Mouse (Mus musculus): ENCODE measurements around the gene Iqschfp. TPM values are rescaled to one million over a fixed set of nuclear protein-coding genes. Genes with fewer than 3 reads are reported as not detected.
A peak's percentile ranks its signal among the peaks of the same experiment; 100 is the strongest.

Gene Iqschfp
- polyA plus RNA-seq, 1 experiment, result 1.2 TPM

- no peak overlapping the region for H3K4me3 ChIP-seq (replicated peaks; ENCODE audit: insufficient read depth, low read depth, low read length)
- no peak overlapping the region for H3K27ac ChIP-seq (ENCODE audit: insufficient read depth, low read length)
- TF ChIP-seq POLR2A (IDR thresholded peaks at IDR 0.05; ENCODE audit: borderline replicate concordance, insufficient read depth, low read length) (no peak), CTCF (IDR thresholded peaks at IDR 0.05; ENCODE audit: borderline replicate concordance, insufficient read depth, low read depth, low read length) (no peak)
- DNase-seq, result no peak
- WGBS, result 88% methylated on average over 3 of the region's 3 CpGs
- no peaks in the 10 kb centered on the region for H3K27me3 ChIP-seq (ENCODE audit: control insufficient read depth, insufficient read depth, low read length)
- peaks cover 15% of the 10 kb centered on the region for H3K4me1 ChIP-seq (ENCODE audit: control insufficient read depth, insufficient read depth, low read length)
Measured at GRCm38 (mm10) chr3:68504838-68505237, 612.8 kb downstream of the Iqschfp start.

GRCm38 (mm10) chr3:68506769-68507318, 614.8 kb downstream of the Iqschfp start:
- Histone ChIP-seq H3K27ac (ENCODE audit: insufficient read depth, low read length) (no peak overlapping the region), H3K4me1 (ENCODE audit: control insufficient read depth, insufficient read depth, low read length) (peaks cover 15% of the 10 kb centered on the region), H3K4me3 (replicated peaks; ENCODE audit: insufficient read depth, low read depth, low read length) (no peak overlapping the region), H3K27me3 (ENCODE audit: control insufficient read depth, insufficient read depth, low read length) (no peaks in the 10 kb centered on the region)
- TF ChIP-seq POLR2A (IDR thresholded peaks at IDR 0.05; ENCODE audit: borderline replicate concordance, insufficient read depth, low read length) (no peak), CTCF (IDR thresholded peaks at IDR 0.05; ENCODE audit: borderline replicate concordance, insufficient read depth, low read depth, low read length) (no peak)
- no peak for DNase-seq
- WGBS, result 87% methylated on average over 7 of the region's 7 CpGs

- peak overlapping the region; percentile 82 for H3K27ac ChIP-seq (ENCODE audit: insufficient read depth, low read length)
- DNase-seq, result peak; percentile 73 to 86
- TF ChIP-seq POLR2A (IDR thresholded peaks at IDR 0.05; ENCODE audit: borderline replicate concordance, insufficient read depth, low read length) (no peak), CTCF (IDR thresholded peaks at IDR 0.05; ENCODE audit: borderline replicate concordance, insufficient read depth, low read depth, low read length) (no peak)
- H3K27me3 ChIP-seq (ENCODE audit: control insufficient read depth, insufficient read depth, low read length), result no peaks in the 10 kb centered on the region
- H3K4me1 ChIP-seq (ENCODE audit: control insufficient read depth, insufficient read depth, low read length), result peaks cover 15% of the 10 kb centered on the region
- peak overlapping the region; percentile 36 for H3K4me3 ChIP-seq (replicated peaks; ENCODE audit: insufficient read depth, low read depth, low read length)
- WGBS, result under 1% methylated on average over 6 of the region's 6 CpGs
Measured at GRCm38 (mm10) chr3:68508629-68509028, 616.6 kb downstream of the Iqschfp start.

GRCm38 (mm10) chr3:68510872-68511271, 618.8 kb downstream of the Iqschfp start:
- WGBS, result 89% methylated on average over 5 of the region's 5 CpGs
- Histone ChIP-seq H3K27ac (ENCODE audit: insufficient read depth, low read length) (no peak overlapping the region), H3K4me3 (replicated peaks; ENCODE audit: insufficient read depth, low read depth, low read length) (no peak overlapping the region), H3K4me1 (ENCODE audit: control insufficient read depth, insufficient read depth, low read length) (peaks cover 15% of the 10 kb centered on the region), H3K27me3 (ENCODE audit: control insufficient read depth, insufficient read depth, low read length) (no peaks in the 10 kb centered on the region)
- DNase-seq, result no peak
- TF ChIP-seq CTCF (IDR thresholded peaks at IDR 0.05; ENCODE audit: borderline replicate concordance, insufficient read depth, low read depth, low read length), result no peak
- TF ChIP-seq POLR2A (IDR thresholded peaks at IDR 0.05; ENCODE audit: borderline replicate concordance, insufficient read depth, low read length), result no peak

GRCm38 (mm10) chr3:68511744-68512143, 619.7 kb downstream of the Iqschfp start:
- no peak for DNase-seq
- TF ChIP-seq POLR2A (IDR thresholded peaks at IDR 0.05; ENCODE audit: borderline replicate concordance, insufficient read depth, low read length), result no peak
- TF ChIP-seq CTCF (IDR thresholded peaks at IDR 0.05; ENCODE audit: borderline replicate concordance, insufficient read depth, low read depth, low read length), result no peak
- Histone ChIP-seq H3K4me1 (ENCODE audit: control insufficient read depth, insufficient read depth, low read length) (peaks cover 15% of the 10 kb centered on the region), H3K27me3 (ENCODE audit: control insufficient read depth, insufficient read depth, low read length) (no peaks in the 10 kb centered on the region), H3K4me3 (replicated peaks; ENCODE audit: insufficient read depth, low read depth, low read length) (no peak overlapping the region), H3K27ac (ENCODE audit: insufficient read depth, low read length) (no peak overlapping the region)
- WGBS, result 86% methylated on average over 4 of the region's 4 CpGs

- WGBS, result 86% methylated on average over 11 of the region's 11 CpGs
- TF ChIP-seq CTCF (IDR thresholded peaks at IDR 0.05; ENCODE audit: borderline replicate concordance, insufficient read depth, low read depth, low read length), result no peak
- TF ChIP-seq POLR2A (IDR thresholded peaks at IDR 0.05; ENCODE audit: borderline replicate concordance, insufficient read depth, low read length), result no peak
- Histone ChIP-seq H3K4me1 (ENCODE audit: control insufficient read depth, insufficient read depth, low read length) (peaks cover 15% of the 10 kb centered on the region), H3K4me3 (replicated peaks; ENCODE audit: insufficient read depth, low read depth, low read length) (no peak overlapping the region), H3K27ac (ENCODE audit: insufficient read depth, low read length) (no peak overlapping the region), H3K27me3 (ENCODE audit: control insufficient read depth, insufficient read depth, low read length) (no peaks in the 10 kb centered on the region)
- no peak for DNase-seq
Measured at GRCm38 (mm10) chr3:68512327-68512726, 620.3 kb downstream of the Iqschfp start.

- Histone ChIP-seq H3K27me3 (ENCODE audit: control insufficient read depth, insufficient read depth, low read length) (no peaks in the 10 kb centered on the region), H3K27ac (ENCODE audit: insufficient read depth, low read length) (no peak overlapping the region), H3K4me3 (replicated peaks; ENCODE audit: insufficient read depth, low read depth, low read length) (no peak overlapping the region), H3K4me1 (ENCODE audit: control insufficient read depth, insufficient read depth, low read length) (peaks cover 9% of the 10 kb centered on the region)
- DNase-seq, result no peak
- TF ChIP-seq POLR2A (IDR thresholded peaks at IDR 0.05; ENCODE audit: borderline replicate concordance, insufficient read depth, low read length), result no peak
- TF ChIP-seq CTCF (IDR thresholded peaks at IDR 0.05; ENCODE audit: borderline replicate concordance, insufficient read depth, low read depth, low read length), result no peak
- WGBS, result 70% methylated on average over 7 of the region's 7 CpGs
Measured at GRCm38 (mm10) chr3:68513340-68514119, 621.5 kb downstream of the Iqschfp start.

- Histone ChIP-seq H3K4me1 (ENCODE audit: control insufficient read depth, insufficient read depth, low read length) (peaks cover 4% of the 10 kb centered on the region), H3K27me3 (ENCODE audit: control insufficient read depth, insufficient read depth, low read length) (no peaks in the 10 kb centered on the region), H3K27ac (ENCODE audit: insufficient read depth, low read length) (no peak overlapping the region), H3K4me3 (replicated peaks; ENCODE audit: insufficient read depth, low read depth, low read length) (no peak overlapping the region)
- no peak for DNase-seq
- TF ChIP-seq CTCF (IDR thresholded peaks at IDR 0.05; ENCODE audit: borderline replicate concordance, insufficient read depth, low read depth, low read length) (no peak), POLR2A (IDR thresholded peaks at IDR 0.05; ENCODE audit: borderline replicate concordance, insufficient read depth, low read length) (no peak)
- 89% methylated on average over 3 of the region's 3 CpGs for WGBS
Measured at GRCm38 (mm10) chr3:68514120-68514497, 622.1 kb downstream of the Iqschfp start.
